Mouse (Mus musculus) lung, postnatal 0 days (tissue): ENCODE measurements around the gene Dusp13. TPM values are rescaled to one million over a fixed set of nuclear protein-coding genes. Genes with fewer than 3 reads are reported as not detected.

ENCODE experiments used
- ATAC-seq: fragments of 200-750 bp; cut with Nextera tagmentation; 2 replicates; pipeline ENCODE4 v1.8.0; 2017; ENCODE audit warnings: moderate library complexity
- DNase-seq: peaks from one replicate; pipeline ENCODE4 v3.0.0-alpha.2; 2016; ENCODE audit warnings: low spot score
- H3K27ac ChIP-seq: fragments of 300-500 bp; sonication (generic); 2 replicates; pipeline ENCODE4 v1.5.1; 2014; ENCODE audit warnings: antibody characterized with exemption, mild to moderate bottlenecking, low read length, mixed read lengths
- H3K27me3 ChIP-seq: fragments of 300-500 bp; sonication (generic); replicated peaks from 2 replicates; pipeline ENCODE4 v1.6.1; 2014; ENCODE audit warnings: low read length, mixed read lengths; ENCODE audit not compliant: insufficient read depth
- H3K36me3 ChIP-seq: fragments of 300-500 bp; sonication (generic); 2 replicates; pipeline ENCODE4 v1.6.1; 2014; ENCODE audit warnings: low read length, mixed read lengths; ENCODE audit not compliant: insufficient read depth
- H3K4me1 ChIP-seq: fragments of 300-500 bp; sonication (generic); 2 replicates; pipeline ENCODE4 v1.6.1; 2014; ENCODE audit warnings: antibody characterized with exemption, low read depth, low read length, mixed read lengths; ENCODE audit not compliant: insufficient read depth
- H3K4me2 ChIP-seq: fragments of 300-500 bp; sonication (generic); replicated peaks from 2 replicates; pipeline ENCODE4 v1.6.1; 2014; ENCODE audit warnings: low read depth, mild to moderate bottlenecking, low read length, moderate library complexity, mixed read lengths
- H3K4me3 ChIP-seq: fragments of 300-500 bp; sonication (generic); 2 replicates; pipeline ENCODE4 v1.5.1; 2014; ENCODE audit warnings: low read depth, low read length
- H3K9ac ChIP-seq: fragments of 300-500 bp; sonication (generic); replicated peaks from 2 replicates; pipeline ENCODE4 v1.6.1; 2014; ENCODE audit warnings: low read depth, mild to moderate bottlenecking
- H3K9me3 ChIP-seq: fragments of 300-500 bp; sonication (generic); 2 replicates; pipeline ENCODE4 v1.6.1; 2016; ENCODE audit warnings: low read length, mixed read lengths
- CTCF ChIP-seq: IDR thresholded peaks from 2 replicates; pipeline ENCODE4 v1.5.1; 2016; ENCODE audit warnings: antibody characterized with exemption, mild to moderate bottlenecking
- EP300 ChIP-seq: IDR thresholded peaks from 2 replicates; pipeline ENCODE4 v1.6.1; 2016; ENCODE audit warnings: antibody characterized with exemption, mild to moderate bottlenecking, control low read depth
- WGBS: fragments of 180-500 bp; shearing (Covaris S2); extraction: QIAGEN DNeasy Blood & Tissue Kit; methylation state at CpG from one replicate; pipeline ENCODE4 v1.1.7; 2014; 5-methylcytosine and 5-hydroxymethylcytosine counted together
- polyA plus RNA-seq: library from polyadenylated mRNA; unstranded; fragments of >200 nt; fragmentation: Nextera tagmentation; extraction: Ambion mirVana; gene quantifications from 2 replicates; pipeline ENCODE4 v1.2.1, GENCODE M21; 2015

Gene Dusp13
- polyA plus RNA-seq, 1 experiment from 2014 or later: 0.20 TPM

DNA sequence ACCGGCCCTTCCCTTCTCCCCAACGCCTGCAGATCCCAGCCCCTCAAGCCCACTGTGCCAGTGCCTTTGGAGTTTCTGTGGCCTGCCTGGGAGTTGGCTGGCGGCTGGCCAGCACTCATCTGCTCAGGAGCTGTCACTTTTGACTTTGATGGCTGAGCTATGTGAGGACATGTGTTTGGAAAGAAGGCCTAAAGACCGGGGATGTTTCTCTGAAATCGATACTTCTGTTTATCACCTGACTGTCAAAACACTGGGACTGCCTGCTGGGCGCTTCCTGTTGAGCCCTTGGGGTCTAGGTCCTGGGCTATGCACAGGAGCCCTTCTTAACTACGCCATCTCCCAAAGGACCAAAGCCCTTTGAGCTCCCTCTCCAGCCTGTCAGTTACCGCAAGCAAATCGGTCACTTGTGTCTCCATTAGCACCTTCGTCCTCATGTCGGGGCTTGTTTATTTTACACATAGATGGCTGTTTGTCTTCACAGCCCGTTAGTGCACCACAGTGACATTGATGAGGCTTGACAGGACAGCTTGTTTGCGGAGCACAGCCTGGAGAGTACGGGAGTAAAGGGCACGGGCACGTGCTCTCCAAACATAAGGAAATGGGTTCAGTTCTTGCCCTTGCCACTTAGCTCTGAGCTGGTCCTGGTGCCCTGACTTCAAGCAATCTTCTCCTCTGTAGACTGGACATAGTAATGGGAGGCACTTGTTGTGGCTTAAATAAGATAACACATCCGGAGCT lies 31.2 kb downstream of the Dusp13 start:
- Histone ChIP-seq H3K9me3 (no peaks in the 10 kb centered on the region), H3K27me3 (no peaks in the 10 kb centered on the region), H3K36me3 (no peaks in the 10 kb centered on the region), H3K9ac (no peak overlapping the region), H3K4me2 (no peak overlapping the region), H3K27ac (no peak overlapping the region), H3K4me1 (no peaks in the 10 kb centered on the region), H3K4me3 (no peak overlapping the region)
- TF ChIP-seq CTCF (no peak), EP300 (no peak)
- DNase-seq (no peak), ATAC-seq (no peak)
- 20% methylated on average over 17 of the region's 17 CpGs for WGBS

DNA sequence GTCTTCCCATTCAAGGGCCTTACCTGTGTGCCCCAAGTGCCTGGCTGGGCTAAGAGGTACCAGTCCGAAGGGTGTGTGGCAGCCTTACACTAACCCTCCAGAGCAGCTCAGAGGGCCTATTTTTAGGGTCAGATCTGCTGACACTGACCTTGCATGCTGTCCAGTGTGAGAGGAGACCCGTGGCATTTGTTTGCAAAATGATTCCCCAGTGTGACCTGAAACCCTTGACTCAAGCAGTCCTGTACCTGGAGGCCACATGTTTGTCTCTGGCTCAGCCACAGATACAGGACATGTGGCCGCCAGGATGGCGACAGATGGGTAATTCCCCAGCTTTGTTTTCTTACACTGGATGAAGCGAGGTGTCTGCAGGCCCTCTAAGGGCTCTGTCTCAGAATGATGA lies 36.5 kb downstream of the Dusp13 start, which contains the start of gene Dupd1:
TSS of gene Dupd1 (minus strand) at position 91 of the 400 bp plus-strand sequence.
- H3K4me3 ChIP-seq: no peak within 1 kb of the TSS
- H3K9ac ChIP-seq: no peak within 1 kb of the TSS
- no peaks in the 10 kb centered on the region for H3K4me1 ChIP-seq
- H3K27ac ChIP-seq: no peak within 1 kb of the TSS
- ATAC-seq (no peak), DNase-seq (no peak)
- no peaks in the 10 kb centered on the region for H3K27me3 ChIP-seq
- TF ChIP-seq CTCF (no peak), EP300 (no peak)
- H3K4me2 ChIP-seq: no peak within 1 kb of the TSS
- 69% methylated on average over 5 of the region's 5 CpGs for WGBS
- no peaks in the 10 kb centered on the region for H3K9me3 ChIP-seq
- H3K36me3 ChIP-seq: no peaks in the 10 kb centered on the region

- no peak overlapping the region for H3K4me2 ChIP-seq
- no peak for TF ChIP-seq CTCF
- 56% methylated on average over 2 of the region's 2 CpGs for WGBS
- no peaks in the 10 kb centered on the region for H3K9me3 ChIP-seq
- no peak overlapping the region for H3K9ac ChIP-seq
- ATAC-seq: no peak
- no peaks in the 10 kb centered on the region for H3K27me3 ChIP-seq
- no peaks in the 10 kb centered on the region for H3K36me3 ChIP-seq
- 0 out of 2 replicates have a peak, but pooled peaks cover 4% of the 10 kb centered on the region for H3K4me1 ChIP-seq
- no peak overlapping the region for H3K27ac ChIP-seq
- no peak for DNase-seq
- no peak overlapping the region for H3K4me3 ChIP-seq
These were observed 39.8 kb downstream of the Dusp13 start for GRCm38 (mm10) chr14:21711231-21711630.

DNA sequence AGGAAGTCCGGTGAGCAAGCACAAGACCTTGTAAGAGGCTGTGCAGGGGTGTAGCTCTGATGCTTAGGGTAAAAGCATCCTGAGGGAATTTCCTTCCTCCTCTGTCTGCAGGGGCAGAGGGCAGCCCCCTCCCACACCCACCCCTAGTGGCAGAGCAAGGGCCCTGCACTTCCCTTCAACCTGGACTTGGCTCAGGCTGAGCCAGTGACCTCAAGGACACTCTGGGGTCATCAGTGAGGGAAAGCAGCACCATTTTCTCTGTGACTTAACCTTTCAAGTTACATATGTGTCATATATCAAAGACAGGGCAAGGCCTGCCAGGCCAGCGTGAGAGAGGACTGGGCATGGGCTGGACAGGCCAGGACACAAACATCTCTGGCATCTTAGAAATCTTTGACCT lies 41.4 kb downstream of the Dusp13 start:
- no peaks in the 10 kb centered on the region for H3K36me3 ChIP-seq
- H3K9ac ChIP-seq: no peak overlapping the region
- no peak overlapping the region for H3K27ac ChIP-seq
- no peak overlapping the region for H3K4me2 ChIP-seq
- H3K9me3 ChIP-seq: no peaks in the 10 kb centered on the region
- no peak overlapping the region for H3K4me3 ChIP-seq
- DNase-seq (no peak), ATAC-seq (peak; percentile 7; the same call in 1 of the 2 replicates)
- 0 out of 2 replicates have a peak, but pooled peaks cover 5% of the 10 kb centered on the region for H3K4me1 ChIP-seq
- peak; percentile 51 for TF ChIP-seq CTCF
- no peak for TF ChIP-seq EP300
- H3K27me3 ChIP-seq: no peaks in the 10 kb centered on the region
- WGBS: 44% methylated on average over 2 of the region's 2 CpGs

GRCm38 (mm10) chr14:21706759-21707571 lies 44.0 kb downstream of the Dusp13 start:
- Histone ChIP-seq H3K27me3 (no peaks in the 10 kb centered on the region), H3K9me3 (no peaks in the 10 kb centered on the region), H3K27ac (peak overlapping the region; percentile 68), H3K36me3 (no peaks in the 10 kb centered on the region), H3K4me1 (peaks cover 9% of the 10 kb centered on the region; the same call in 1 of the 2 replicates), H3K9ac (no peak overlapping the region), H3K4me3 (no peak overlapping the region), H3K4me2 (no peak overlapping the region)
- 45% methylated on average over 12 of the region's 12 CpGs for WGBS
- peak; percentile 83 for DNase-seq
- peak; percentile 83 for ATAC-seq
- peak; percentile 53 for TF ChIP-seq EP300
- no peak for TF ChIP-seq CTCF

DNA sequence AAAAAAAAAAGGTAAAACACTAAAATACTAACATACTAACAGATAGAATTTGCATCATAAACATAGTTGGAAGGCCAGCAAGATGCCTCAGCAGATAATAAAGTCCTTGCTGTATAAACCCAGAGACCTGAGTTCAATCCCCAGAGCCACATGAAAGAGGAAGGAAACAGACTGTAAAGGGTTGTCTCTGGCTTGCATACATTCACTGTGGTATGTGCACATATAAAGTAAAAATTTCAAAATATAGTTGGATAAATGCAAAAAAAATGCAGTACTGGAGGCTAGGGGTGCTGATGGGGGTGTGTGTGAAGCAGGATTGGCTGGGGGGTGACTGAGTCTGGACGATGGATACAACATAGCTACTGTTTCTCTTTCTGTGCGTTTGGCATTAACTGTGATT lies 45.5 kb downstream of the Dusp13 start:
- TF ChIP-seq CTCF (no peak), EP300 (no peak)
- Histone ChIP-seq H3K36me3 (no peaks in the 10 kb centered on the region), H3K4me2 (no peak overlapping the region), H3K9me3 (no peaks in the 10 kb centered on the region), H3K27me3 (no peaks in the 10 kb centered on the region), H3K4me3 (no peak overlapping the region), H3K4me1 (peaks cover 9% of the 10 kb centered on the region; the same call in 1 of the 2 replicates), H3K27ac (no peak overlapping the region), H3K9ac (no peak overlapping the region)
- 88% methylated on average over 2 of the region's 2 CpGs for WGBS
- no peak for DNase-seq
- ATAC-seq: no peak
